Mouse (Mus musculus) stomach, embryonic 14.5 days (tissue): ENCODE measurements around the gene Magi3. TPM values are rescaled to one million over a fixed set of nuclear protein-coding genes. Genes with fewer than 3 reads are reported as not detected.
A peak's percentile ranks its signal among the peaks of the same experiment; 100 is the strongest.

Experiments used
- ATAC-seq: fragments of 200-750 bp; cut with Nextera tagmentation; 2 replicates; pipeline ENCODE4 v1.8.0; 2017; ENCODE audit warnings: low read depth, moderate TSS enrichment; ENCODE audit not compliant: insufficient number of reproducible peaks, insufficient read depth, low FRiP score
- H3K27ac ChIP-seq: fragments of 300-500 bp; sonication (generic); 2 replicates; pipeline ENCODE4 v1.5.1; 2014; ENCODE audit warnings: mild to moderate bottlenecking, low read length, moderate library complexity, mixed read lengths
- H3K27me3 ChIP-seq: fragments of 300-500 bp; sonication (generic); 2 replicates; pipeline ENCODE4 v1.6.1; 2014; ENCODE audit warnings: low read length, control low read depth, mixed read lengths; ENCODE audit not compliant: control insufficient read depth, insufficient read depth
- H3K36me3 ChIP-seq: fragments of 300-500 bp; sonication (generic); 2 replicates; pipeline ENCODE4 v1.6.1; 2014; ENCODE audit warnings: mild to moderate bottlenecking, control low read depth, low read length, moderate library complexity, mixed read lengths; ENCODE audit not compliant: control insufficient read depth, insufficient read depth
- H3K4me1 ChIP-seq: fragments of 300-500 bp; sonication (generic); 2 replicates; pipeline ENCODE4 v1.6.1; 2014; ENCODE audit warnings: low read length, control low read depth, mixed read lengths; ENCODE audit not compliant: control insufficient read depth, insufficient read depth
- H3K4me2 ChIP-seq: fragments of 300-500 bp; sonication (generic); replicated peaks from 2 replicates; pipeline ENCODE4 v1.6.1; 2014; ENCODE audit warnings: low read depth, low read length, control low read depth
- H3K4me3 ChIP-seq: fragments of 300-500 bp; sonication (generic); 2 replicates; pipeline ENCODE4 v1.5.1; 2014; ENCODE audit warnings: low read depth, low read length, control low read depth
- H3K9ac ChIP-seq: fragments of 300-500 bp; sonication (generic); replicated peaks from 2 replicates; pipeline ENCODE4 v1.6.1; 2014; ENCODE audit warnings: low read depth, mild to moderate bottlenecking, control low read depth, low read length, moderate library complexity, mixed read lengths
- H3K9me3 ChIP-seq: fragments of 300-500 bp; sonication (generic); 2 replicates; pipeline ENCODE4 v1.6.1; 2016; ENCODE audit warnings: low read depth, low read length, control low read depth; ENCODE audit not compliant: control insufficient read depth
- WGBS: fragments of 180-500 bp; shearing (Covaris S2); extraction: QIAGEN DNeasy Blood & Tissue Kit; methylation state at CpG from one replicate; pipeline ENCODE4 v1.1.7; 2014; 5-methylcytosine and 5-hydroxymethylcytosine counted together
- polyA plus RNA-seq: library from polyadenylated mRNA; unstranded; fragments of >200 nt; fragmentation: Nextera tagmentation; extraction: Ambion mirVana; gene quantifications from 2 replicates; pipeline ENCODE4 v1.2.1, GENCODE M21; 2014

Magi3 gene
- polyA plus RNA-seq, 1 experiment from 2014 or later, result 9.9 TPM

GRCm38 (mm10) chr3:104243972-104244371 lies 23.8 kb upstream of the Magi3 start:
- no peak for ATAC-seq
- Histone ChIP-seq H3K9me3 (no peaks in the 10 kb centered on the region), H3K36me3 (no peaks in the 10 kb centered on the region), H3K27me3 (no peaks in the 10 kb centered on the region), H3K4me1 (no peaks in the 10 kb centered on the region), H3K4me2 (no peak overlapping the region), H3K4me3 (no peak overlapping the region), H3K9ac (no peak overlapping the region), H3K27ac (no peak overlapping the region)
- WGBS, result 87% methylated on average over 6 of the region's 6 CpGs

- H3K4me1 ChIP-seq, result no peaks in the 10 kb centered on the region
- H3K36me3 ChIP-seq, result no peaks in the 10 kb centered on the region
- 91% methylated on average over 2 of the region's 2 CpGs for WGBS
- no peak overlapping the region for H3K4me3 ChIP-seq
- no peak overlapping the region for H3K4me2 ChIP-seq
- H3K9ac ChIP-seq, result no peak overlapping the region
- H3K27ac ChIP-seq, result no peak overlapping the region
- no peak for ATAC-seq
- no peaks in the 10 kb centered on the region for H3K27me3 ChIP-seq
- H3K9me3 ChIP-seq, result no peaks in the 10 kb centered on the region
Observed at GRCm38 (mm10) chr3:104239785-104240184, 19.6 kb upstream of the Magi3 start.

- no peak overlapping the region for H3K4me3 ChIP-seq
- no peak for ATAC-seq
- H3K4me1 ChIP-seq, result no peaks in the 10 kb centered on the region
- H3K27ac ChIP-seq, result no peak overlapping the region
- H3K9me3 ChIP-seq, result no peaks in the 10 kb centered on the region
- no peaks in the 10 kb centered on the region for H3K36me3 ChIP-seq
- H3K4me2 ChIP-seq, result no peak overlapping the region
- WGBS, result 65% methylated on average over 2 of the region's 2 CpGs
- no peaks in the 10 kb centered on the region for H3K27me3 ChIP-seq
- no peak overlapping the region for H3K9ac ChIP-seq
Observed at GRCm38 (mm10) chr3:104239376-104239775, 19.2 kb upstream of the Magi3 start.

GRCm38 (mm10) chr3:104237846-104238440 lies 17.8 kb upstream of the Magi3 start:
- no peak overlapping the region for H3K4me2 ChIP-seq
- no peak overlapping the region for H3K27ac ChIP-seq
- H3K36me3 ChIP-seq, result no peaks in the 10 kb centered on the region
- 54% methylated on average over 10 of the region's 10 CpGs for WGBS
- H3K27me3 ChIP-seq, result no peaks in the 10 kb centered on the region
- H3K4me1 ChIP-seq, result no peaks in the 10 kb centered on the region
- no peak for ATAC-seq
- no peak overlapping the region for H3K4me3 ChIP-seq
- no peak overlapping the region for H3K9ac ChIP-seq
- no peaks in the 10 kb centered on the region for H3K9me3 ChIP-seq

- 81% methylated on average over 2 of the region's 2 CpGs for WGBS
- no peak overlapping the region for H3K27ac ChIP-seq
Observed at GRCm38 (mm10) chr3:104236029-104236428, 15.9 kb upstream of the Magi3 start.

GRCm38 (mm10) chr3:104235099-104235498 lies 14.9 kb upstream of the Magi3 start:
- ATAC-seq, result no peak
- Histone ChIP-seq H3K4me3 (no peak overlapping the region), H3K27me3 (no peaks in the 10 kb centered on the region), H3K36me3 (no peaks in the 10 kb centered on the region), H3K27ac (no peak overlapping the region), H3K4me2 (no peak overlapping the region), H3K9me3 (no peaks in the 10 kb centered on the region), H3K4me1 (no peaks in the 10 kb centered on the region), H3K9ac (no peak overlapping the region)
- WGBS, result 90% methylated on average over 5 of the region's 5 CpGs

More at GRCm38 (mm10) chr3:104236029-104236428, 15.9 kb upstream of the Magi3 start:
- ATAC-seq, result no peak
- Histone ChIP-seq H3K4me2 (no peak overlapping the region), H3K36me3 (no peaks in the 10 kb centered on the region), H3K4me1 (no peaks in the 10 kb centered on the region), H3K9me3 (no peaks in the 10 kb centered on the region), H3K27me3 (no peaks in the 10 kb centered on the region), H3K4me3 (no peak overlapping the region), H3K9ac (no peak overlapping the region)

- no peaks in the 10 kb centered on the region for H3K36me3 ChIP-seq
- H3K27me3 ChIP-seq, result no peaks in the 10 kb centered on the region
- no peaks in the 10 kb centered on the region for H3K9me3 ChIP-seq
- ATAC-seq, result no peak
- 56% methylated on average over 7 of the region's 7 CpGs for WGBS
- H3K4me2 ChIP-seq, result no peak overlapping the region
- no peak overlapping the region for H3K27ac ChIP-seq
- no peak overlapping the region for H3K4me3 ChIP-seq
- H3K9ac ChIP-seq, result no peak overlapping the region
- no peaks in the 10 kb centered on the region for H3K4me1 ChIP-seq
Observed at GRCm38 (mm10) chr3:104233366-104234312, 13.5 kb upstream of the Magi3 start.

GRCm38 (mm10) chr3:104227438-104228111 lies 7.4 kb upstream of the Magi3 start:
- H3K36me3 ChIP-seq, result no peaks in the 10 kb centered on the region
- WGBS, result 43% methylated on average over 5 of the region's 5 CpGs
- no peaks in the 10 kb centered on the region for H3K9me3 ChIP-seq
- ATAC-seq, result peak; percentile 46; the same call in 1 of the 2 replicates
- no peak overlapping the region for H3K4me3 ChIP-seq
- no peaks in the 10 kb centered on the region for H3K4me1 ChIP-seq
- no peak overlapping the region for H3K9ac ChIP-seq
- no peaks in the 10 kb centered on the region for H3K27me3 ChIP-seq
- H3K4me2 ChIP-seq, result no peak overlapping the region
- no peak overlapping the region for H3K27ac ChIP-seq
